Mouse (Mus musculus) kidney, adult 8-10 months (tissue): ENCODE measurements around the gene Fam234a.
"Not testable (repeated sequence)": the region's sequence is repeated elsewhere in the genome, so short reads cannot be mapped to it uniquely, and the experiment has no call there.

Experiments used
- DNase-seq, 2 experiments: peaks; one replicate each; pipeline ENCODE4 v3.0.0; 2022

The Fam234a gene

DNA sequence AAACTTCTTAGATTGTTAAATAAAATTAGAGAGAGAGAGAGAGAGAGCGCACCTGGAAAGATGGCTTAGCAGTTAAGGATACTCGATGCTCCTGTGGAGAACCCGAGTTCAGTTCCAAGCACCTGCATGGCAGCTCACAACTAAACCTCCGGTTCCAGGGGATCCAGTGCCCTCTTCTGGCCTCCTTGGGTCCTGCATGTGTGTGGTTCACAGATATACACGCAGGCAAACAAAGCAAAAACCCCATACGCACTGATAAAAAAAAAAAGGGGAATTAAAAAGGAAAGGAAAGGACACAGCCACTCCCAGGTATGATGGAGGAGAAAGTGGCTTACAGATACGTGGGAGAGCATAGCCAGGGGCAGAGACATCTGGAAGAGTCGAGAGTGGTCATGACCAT is 11.2 kb downstream of the Fam234a start:
- peak in 1 of 2 experiments; percentile 29 for DNase-seq

- DNase-seq: no peak
These were observed 12.9 kb downstream of the Fam234a start for GRCm38 (mm10) chr17:26231156-26231555.

DNA sequence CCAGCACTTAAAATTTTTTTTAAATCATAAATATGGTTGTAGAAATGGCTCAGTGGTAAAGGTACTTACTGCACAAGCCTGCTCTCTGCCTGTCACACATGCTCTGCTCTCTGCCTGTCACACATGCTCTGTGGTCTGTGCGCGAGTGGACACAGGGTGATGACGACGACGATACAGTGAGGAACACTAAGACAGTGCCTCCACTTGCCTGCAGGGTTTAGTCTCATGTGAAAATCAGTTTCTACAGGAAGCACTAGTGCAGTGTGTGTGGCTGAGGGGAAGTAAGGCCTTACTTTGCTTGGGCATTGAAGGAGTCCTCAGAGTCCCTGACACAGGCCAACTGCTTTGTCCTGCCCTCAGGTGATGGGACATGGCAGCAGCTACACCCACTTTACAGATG is 14.3 kb downstream of the Fam234a start:
- DNase-seq: no peak

- peak; percentile 57 to 65 for DNase-seq
These were observed 18.9 kb downstream of the Fam234a start for GRCm38 (mm10) chr17:26225150-26225549.

GRCm38 (mm10) chr17:26221508-26221907 is 22.5 kb downstream of the Fam234a start:
- DNase-seq: peak in 1 of 2 experiments; percentile 29

GRCm38 (mm10) chr17:26212681-26213080 is 31.4 kb downstream of the Fam234a start:
- no peak for DNase-seq

- no peak for DNase-seq
These were observed 31.8 kb downstream of the Fam234a start for GRCm38 (mm10) chr17:26212241-26212640.

- DNase-seq: no peak
These were observed 36.4 kb downstream of the Fam234a start, which contains the start of gene Arhgdig for GRCm38 (mm10) chr17:26207686-26208085. Gene Arhgdig, minus strand, starts transcription at chr17:26207786.

DNA sequence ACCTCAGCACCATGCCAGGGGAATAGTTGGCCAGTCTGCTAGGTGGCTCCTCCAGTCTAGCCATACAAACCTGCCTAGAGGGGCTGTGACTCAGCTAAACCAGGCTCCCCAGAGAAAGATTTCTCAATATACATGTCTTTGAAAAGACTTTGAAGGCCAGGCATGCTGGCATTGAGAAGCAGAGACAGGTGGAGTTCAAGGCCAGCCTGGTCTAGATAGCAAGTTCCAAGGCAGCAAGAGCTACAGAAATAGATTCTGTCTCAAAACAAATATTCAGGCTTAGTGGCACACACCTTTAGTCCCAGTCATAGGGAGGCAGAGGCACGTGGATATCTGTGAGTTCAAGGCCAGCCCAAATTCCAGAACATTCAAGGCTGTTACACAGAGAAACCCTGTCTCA is 37.6 kb downstream of the Fam234a start:
- DNase-seq: no peak

- DNase-seq: no peak
These were observed 39.3 kb downstream of the Fam234a start for GRCm38 (mm10) chr17:26204766-26205165.

GRCm38 (mm10) chr17:26203321-26203811 is 40.7 kb downstream of the Fam234a start:
- DNase-seq: peak; percentile 30 to 51

DNA sequence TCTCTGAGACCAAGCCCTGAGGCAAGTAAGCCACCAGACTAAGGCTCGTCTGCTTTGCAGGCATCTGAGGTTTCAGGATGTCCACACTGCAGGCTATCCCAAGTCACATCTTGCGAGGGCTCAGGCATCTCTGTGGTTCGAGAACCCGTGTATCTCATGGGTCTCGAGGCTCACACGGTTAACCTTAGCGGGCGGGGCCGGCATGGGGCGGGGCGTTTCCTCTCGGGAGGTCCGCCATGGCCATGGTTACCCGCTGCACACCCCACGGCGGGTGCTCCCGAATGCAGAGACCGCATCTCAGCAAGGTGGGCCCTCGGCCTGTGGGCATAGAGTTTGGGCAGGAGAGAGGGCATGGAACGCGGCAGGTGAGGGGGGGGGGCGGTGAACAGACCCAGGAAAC is 41.3 kb downstream of the Fam234a start, which contains the start of gene Rgs11:
Rgs11 (plus strand) TSS at position 215 of the 400 bp plus-strand sequence.
- DNase-seq: no peak

GRCm38 (mm10) chr17:26201998-26202397 is 42.0 kb downstream of the Fam234a start:
- DNase-seq: peak in 1 of 2 experiments; percentile 42

- DNase-seq: no peak
These were observed 43.0 kb downstream of the Fam234a start for GRCm38 (mm10) chr17:26200831-26201705.

DNA sequence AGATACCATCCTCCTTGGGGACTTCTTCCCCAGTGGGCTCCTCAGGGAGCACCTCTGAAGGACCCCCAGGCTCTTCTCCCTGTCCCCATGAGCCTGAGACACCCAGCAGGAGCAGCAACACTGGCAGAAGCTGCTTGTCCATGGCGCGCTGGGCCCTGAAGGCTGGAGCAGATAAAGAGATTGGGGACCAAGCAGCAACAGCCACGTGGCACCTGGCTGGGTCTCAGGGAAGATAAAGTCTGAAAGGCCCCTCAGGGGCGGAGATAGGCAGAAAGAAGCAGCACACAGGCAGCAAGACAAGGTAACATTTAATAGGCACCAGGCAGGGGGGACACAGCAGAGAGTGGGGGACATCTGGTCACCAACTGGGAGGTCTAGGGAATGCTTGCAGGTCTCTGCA is 45.1 kb downstream of the Fam234a start, which contains the start of gene Pdia2:
Pdia2 (minus strand) TSS at position 196 of the 400 bp plus-strand sequence.
- no peak for DNase-seq

- peak; percentile 79 to 80 for DNase-seq
These were observed 51.4 kb downstream of the Fam234a start for GRCm38 (mm10) chr17:26192481-26193190.

- DNase-seq: not testable (repeated sequence)
These were observed 52.6 kb downstream of the Fam234a start for GRCm38 (mm10) chr17:26191486-26191885.

GRCm38 (mm10) chr17:26188091-26188805 is 55.8 kb downstream of the Fam234a start:
- DNase-seq: peak in 1 of 2 experiments; percentile 41

- no peak for DNase-seq
These were observed 56.5 kb downstream of the Fam234a start for GRCm38 (mm10) chr17:26187592-26187991.

GRCm38 (mm10) chr17:26181179-26181578 is 62.9 kb downstream of the Fam234a start:
- DNase-seq: no peak

DNA sequence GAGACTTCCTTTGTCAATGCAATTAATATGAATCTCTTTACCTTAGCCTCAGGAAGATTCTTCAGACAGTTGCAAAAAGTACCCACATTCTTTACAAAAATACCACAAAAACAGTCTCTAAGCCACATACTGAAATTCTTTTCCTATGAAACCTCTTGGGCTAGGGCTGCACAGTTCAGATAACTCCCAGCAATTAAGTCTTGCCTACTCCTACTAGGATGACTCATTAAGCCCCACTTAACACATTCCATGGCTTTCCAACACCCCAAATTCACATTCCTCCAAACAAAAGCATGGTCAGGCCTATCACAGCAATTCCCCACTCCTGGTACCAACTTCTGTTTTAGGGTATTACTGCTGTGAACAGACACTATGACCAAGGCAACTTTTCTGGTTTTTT is 65.4 kb downstream of the Fam234a start:
- DNase-seq: no peak

GRCm38 (mm10) chr17:26175248-26175647 is 68.8 kb downstream of the Fam234a start:
- not testable (repeated sequence) for DNase-seq

DNA sequence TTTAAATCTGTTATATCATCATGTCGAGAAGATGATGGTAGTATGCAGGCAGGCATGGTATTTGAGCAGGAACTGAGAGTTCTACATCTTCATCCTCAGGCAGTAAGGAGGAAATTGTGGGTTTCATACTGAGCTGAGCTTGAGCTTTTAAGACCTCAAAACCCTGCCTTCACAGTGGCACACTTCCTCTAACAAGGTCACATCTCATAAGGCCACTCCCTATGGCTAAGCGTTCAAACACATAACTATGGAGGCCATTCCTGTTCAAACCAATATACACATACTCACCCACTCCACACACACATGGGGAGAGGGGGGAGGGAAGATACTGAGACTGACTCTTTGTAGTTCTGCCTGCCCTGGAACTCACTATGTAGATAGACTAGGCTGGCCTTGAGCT is 76.0 kb downstream of the Fam234a start:
- no peak for DNase-seq
